Mouse (Mus musculus) liver (tissue): Measurements from ENCODE around the gene Rimbp2.

ENCODE experiments used
- DNase-seq: peaks from one replicate; pipeline ENCODE4 v3.0.0-alpha.2; 2020; ENCODE audit warnings: mixed read lengths

The Rimbp2 gene

DNA sequence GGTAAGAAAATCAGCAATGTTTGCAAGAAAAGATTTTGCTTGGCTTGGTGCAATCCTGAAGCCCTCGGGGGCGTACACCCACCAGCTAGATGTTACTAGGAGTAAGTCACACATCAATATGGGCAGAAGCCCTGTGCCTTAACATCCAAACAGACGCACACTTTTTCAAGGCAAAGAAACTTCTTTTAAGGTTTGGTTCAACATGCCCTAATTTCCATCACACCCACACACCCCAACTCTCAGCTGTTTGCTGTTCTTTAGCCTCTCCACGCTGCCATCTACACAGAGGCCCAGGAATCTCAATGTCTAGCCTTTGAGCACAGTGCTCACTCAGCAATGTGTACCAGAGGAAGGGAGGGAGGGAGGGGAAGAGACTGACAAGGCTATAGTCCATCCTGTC lies 28.2 kb downstream of the Rimbp2 start:
- DNase-seq: no peak

DNA sequence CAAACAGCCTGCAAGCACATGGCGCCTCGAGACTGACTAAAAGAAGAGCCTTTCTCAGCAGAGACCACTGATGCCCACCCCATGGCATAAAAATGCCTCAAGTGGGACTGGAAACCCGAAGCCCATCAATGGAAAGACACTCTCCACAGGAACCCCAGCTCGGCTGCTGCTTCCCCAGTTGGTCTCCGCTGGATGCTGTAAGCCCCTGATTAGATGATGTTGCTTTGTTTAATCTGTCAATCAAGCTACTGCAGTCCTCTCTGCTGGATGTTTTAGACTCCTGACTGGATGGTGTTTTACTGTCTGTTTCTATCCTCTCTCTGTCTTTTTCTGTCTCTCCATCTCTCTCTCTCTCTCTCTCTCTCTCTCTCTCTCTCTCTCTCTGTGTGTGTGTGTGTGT lies 33.2 kb downstream of the Rimbp2 start:
- DNase-seq: no peak

DNA sequence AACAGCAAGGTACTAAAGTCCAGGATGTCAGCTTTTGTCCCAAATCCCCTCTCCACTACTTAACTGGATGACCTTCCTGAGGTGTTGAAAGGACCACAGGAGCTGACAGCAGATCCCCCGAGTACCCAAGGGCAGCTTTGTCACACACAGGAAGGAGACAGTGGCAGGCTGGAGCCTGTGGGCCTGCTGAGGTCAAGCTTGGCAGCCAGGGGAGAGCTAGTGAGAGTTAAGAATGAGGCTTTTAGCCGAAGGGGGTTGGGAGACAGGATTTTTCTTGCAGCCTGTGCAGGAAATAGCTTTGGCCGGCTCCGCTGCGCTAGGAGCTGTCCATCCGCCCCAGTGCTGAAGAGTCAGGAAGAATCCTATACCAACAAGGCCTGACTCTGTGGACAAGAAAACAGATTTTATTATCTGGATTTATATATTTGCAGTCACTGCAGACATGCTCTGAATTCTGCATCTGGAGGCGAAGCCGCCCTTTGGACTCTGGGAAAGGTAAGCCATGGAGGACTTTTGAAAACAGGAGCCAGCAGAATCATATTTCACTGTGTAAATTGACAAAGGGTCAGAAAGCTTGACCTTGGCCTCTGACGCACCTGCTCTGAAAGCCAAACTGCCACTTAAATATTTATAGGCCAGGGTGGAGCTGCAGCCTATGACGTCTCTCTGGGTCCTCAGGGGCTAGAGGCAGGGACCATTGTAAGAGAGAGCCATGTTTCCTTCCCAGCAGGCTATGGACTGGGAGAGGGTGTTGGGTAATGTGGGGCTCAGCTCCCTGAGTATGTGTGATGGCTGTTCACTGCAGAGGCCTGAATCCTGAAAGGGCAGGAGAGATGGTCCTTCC lies 35.9 kb downstream of the Rimbp2 start:
- peak; percentile 63 for DNase-seq

DNA sequence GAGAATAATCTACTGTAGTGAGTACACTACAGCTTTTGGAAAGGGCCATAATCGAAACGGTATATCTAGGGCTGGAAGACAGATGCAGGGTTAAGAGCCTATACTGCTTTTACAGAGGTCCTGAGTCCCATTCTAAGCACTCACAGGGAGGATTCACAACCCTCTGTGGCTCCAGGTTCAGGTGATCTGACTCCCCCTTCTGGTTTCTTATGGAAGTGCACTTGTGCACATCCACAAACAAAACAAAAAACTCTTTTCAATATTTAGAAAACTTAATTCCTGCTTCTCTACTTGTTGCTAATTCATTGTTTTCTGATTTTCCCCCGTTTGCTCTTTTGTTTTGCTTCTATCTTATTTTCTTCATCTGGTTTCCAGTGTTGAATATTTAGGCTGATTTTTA lies 39.5 kb downstream of the Rimbp2 start:
- no peak for DNase-seq

DNA sequence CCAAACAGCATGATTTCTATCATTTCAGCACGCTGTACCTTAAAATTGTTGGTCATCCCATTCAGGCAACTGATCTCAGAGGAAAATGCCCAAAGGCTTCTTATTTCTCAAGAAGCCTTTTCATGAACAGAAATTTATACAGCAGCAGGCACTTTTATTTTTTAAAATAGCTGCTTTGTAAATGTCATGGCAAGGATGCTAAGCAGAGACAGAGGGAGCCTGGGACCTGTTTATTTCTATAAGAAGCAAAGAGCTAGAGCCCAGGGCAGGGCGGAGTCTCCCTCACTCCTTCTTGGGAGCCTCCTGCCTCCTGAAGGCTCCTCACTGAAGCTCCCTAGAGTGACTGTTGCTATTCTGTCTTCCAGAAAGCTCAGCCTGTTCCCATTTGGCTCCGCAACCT lies 40.9 kb downstream of the Rimbp2 start:
- DNase-seq: no peak

DNA sequence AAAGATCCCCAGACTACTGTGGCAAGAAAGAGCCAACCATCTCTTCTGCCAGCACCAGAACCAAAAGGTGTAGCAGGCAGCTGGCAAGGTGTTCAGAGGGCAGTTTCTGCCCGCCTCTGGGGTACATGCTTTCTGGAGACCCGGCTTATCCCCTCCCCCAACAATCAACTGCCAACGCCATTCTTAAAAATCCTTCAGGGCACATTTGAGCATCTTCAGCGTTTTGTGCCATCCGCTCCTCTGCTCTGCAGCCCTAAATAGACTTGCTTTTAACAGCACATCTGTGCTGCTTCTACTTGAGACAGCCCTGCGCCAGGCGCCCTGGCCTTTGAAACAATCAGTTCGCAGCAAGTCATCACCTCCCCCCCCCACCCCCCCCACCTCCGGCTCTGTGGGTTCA lies 41.7 kb downstream of the Rimbp2 start:
- DNase-seq: no peak

DNA sequence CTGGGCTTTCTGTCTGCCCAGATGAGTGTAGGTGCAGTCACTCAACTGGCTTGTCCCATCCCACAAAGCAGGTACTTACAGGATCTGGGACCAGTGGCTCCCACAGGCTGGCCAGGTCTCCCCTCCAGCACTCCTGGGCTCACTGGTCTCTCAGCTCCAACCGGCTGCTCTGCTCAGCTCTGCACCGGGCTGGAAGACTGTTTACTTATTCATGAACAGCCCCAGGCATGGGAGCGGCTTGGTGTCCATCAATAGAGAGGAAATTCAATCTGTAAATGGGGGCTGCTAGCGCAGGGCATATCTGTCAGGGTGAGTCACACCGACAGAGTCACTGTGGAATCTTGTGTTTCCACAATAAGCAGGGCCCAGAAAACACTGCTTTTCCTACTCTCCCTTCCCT lies 49.2 kb downstream of the Rimbp2 start:
- DNase-seq: no peak

DNA sequence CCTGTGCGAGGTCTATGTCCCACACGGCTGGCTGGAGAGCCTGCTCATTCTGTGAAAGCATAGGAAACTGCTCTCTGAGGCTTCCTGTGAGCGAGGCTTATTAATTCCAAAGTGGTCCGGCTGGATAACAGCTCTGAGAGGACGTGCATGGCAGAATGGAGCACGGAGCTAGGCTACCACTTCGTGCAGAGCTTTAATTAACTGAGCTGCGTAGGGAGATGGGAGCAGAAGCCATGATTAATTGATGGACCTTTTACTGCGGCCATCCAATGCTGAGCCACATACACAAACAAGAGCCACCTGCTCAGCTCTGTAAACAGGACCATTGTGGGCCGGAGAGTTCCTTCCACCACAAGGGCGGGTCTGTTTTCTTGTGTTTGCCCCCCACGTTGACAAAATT lies 50.2 kb downstream of the Rimbp2 start:
- no peak for DNase-seq

DNA sequence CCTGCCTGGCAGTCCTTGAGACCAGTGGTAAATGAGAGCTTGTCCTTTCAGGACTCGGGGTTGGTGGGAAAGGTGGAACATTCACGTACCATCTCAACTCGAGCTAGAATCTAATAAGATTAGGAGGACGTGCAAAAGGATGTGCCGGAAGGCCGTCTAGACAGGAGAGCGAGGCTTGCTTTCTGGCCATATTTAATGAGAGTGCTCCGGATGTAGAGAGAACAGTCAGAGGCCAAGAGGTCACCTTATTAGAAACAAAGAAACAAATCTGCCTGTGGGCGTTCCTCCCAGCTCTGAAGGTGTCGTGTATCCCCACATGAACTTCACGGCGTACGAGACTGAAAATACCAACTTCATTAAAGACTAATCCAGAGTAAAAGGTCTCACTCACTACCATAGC lies 53.3 kb downstream of the Rimbp2 start:
- no peak for DNase-seq

DNA sequence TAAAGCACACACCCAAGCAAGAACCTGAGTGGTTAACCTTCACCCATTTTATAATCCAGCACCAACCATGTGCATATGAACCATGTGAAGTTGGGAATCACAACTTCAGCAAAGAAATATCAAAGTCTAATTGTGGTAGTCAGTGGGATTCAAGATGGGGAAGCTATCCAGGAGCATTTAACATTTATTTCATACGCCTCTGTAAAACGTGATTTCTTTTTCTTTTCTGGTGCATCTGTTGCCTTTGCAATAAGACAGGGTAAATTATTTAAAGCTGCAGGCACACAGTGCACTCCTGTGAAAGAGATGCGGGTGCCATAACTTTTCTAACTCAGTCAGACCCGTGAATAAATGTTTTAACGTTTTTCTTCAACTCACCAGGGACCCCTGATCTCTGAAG lies 58.4 kb downstream of the Rimbp2 start:
- no peak for DNase-seq

DNA sequence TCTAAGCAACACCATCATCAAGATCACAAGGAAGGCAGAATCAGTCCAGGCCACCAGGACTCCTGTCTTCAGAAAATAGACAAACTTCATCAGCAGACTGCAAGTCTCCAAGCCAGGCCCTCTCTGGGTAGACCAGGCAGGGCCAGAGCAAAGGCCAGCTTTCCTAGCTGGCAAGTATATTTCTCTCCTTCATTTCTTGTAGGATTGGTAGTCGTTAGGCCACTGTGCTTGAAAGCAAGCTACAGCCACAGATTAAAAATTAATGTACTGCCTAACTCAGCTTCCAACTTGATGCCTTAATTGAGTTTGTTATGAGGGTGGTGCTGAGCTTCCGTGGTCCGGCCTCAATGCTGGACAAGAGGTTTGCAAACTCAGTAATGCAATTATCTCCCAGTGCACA lies 65.7 kb downstream of the Rimbp2 start:
- DNase-seq: no peak

DNA sequence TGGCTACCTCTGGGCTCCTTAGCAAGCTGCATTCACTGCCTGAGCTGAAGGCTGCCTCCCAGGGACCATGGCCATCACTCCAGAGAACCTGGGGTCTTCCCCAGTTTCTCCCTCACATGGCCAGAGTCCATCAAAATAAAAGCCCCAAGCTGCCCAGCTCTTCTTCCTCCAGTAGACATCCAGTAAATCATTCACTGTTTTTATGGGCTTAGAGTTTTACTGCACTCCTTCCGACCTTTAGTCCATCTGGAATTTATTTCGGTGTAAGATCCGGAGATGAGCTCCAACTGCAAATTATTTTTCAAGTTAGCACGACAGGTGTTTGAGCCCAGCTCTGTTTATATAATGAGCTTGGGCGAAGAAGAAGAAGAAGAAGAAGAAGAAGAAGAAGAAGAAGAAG lies 69.0 kb downstream of the Rimbp2 start:
- DNase-seq: no peak

DNA sequence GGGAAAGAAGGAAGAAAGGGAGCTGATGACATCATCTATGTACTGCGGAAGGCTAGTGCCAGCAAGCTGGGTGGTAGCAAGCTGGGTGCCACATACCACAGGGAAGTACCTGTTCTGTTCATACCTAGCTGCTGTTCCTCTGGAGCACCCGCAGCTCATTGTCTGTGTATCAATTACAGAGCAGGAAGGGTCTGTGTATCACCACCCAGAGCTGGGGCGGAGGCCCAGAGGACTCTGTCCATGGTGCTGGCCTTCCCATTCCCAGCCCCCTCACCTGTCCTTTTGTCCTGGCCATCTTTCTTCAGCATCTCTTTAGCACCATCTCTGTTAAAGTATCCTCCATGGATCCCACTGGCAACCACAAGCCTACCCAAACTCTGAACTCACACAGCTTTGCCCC lies 74.2 kb downstream of the Rimbp2 start:
- DNase-seq: peak; percentile 14

DNA sequence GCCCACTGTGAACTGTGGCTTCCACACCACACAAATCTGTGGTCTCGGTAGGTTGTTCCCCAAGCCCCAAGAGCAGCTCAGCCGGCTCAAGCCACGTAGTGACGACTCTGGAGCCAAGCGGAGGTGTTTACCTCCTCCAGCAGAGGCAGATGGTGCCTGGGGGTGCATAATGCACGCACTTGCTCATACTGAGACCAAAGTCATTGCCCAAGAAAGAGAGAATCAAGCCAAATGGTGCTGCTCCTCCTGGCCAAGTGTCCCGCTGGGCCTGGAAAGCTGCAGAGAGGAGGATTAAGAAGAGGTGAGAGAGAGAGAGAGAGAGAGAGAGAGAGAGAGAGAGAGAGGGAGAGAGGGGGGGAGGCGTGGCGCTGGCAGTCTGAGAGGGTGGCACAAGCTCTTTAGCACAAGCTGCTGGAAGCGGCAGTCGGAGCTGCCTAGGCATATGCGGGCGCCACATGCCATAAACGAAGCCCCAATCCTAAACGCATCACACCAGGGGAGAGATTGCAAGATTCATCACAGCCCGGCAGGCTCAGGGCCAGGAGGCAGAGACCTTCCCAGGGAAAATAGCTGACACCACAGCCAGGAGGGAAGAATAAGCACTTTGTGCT lies 75.8 kb downstream of the Rimbp2 start:
- DNase-seq: no peak

DNA sequence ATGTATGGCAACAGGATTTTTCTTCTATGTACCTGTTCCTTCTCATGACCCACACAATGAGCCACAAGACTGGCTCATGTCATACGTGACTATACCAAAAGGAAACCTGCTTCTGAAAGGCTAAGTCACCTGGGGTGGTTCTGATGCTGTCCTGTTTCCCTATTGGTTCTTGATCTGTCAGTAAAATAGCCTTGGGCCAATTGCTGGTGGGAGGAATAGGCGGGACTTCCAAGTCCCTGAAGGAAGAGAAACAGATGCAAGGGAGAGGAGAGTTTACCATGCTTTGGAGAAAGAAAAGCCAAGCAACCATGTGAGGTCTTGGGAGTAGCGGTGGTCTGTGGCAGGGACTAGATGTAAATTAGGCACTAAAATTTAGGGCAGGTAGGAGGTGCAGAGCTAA lies 81.6 kb downstream of the Rimbp2 start:
- DNase-seq: no peak

DNA sequence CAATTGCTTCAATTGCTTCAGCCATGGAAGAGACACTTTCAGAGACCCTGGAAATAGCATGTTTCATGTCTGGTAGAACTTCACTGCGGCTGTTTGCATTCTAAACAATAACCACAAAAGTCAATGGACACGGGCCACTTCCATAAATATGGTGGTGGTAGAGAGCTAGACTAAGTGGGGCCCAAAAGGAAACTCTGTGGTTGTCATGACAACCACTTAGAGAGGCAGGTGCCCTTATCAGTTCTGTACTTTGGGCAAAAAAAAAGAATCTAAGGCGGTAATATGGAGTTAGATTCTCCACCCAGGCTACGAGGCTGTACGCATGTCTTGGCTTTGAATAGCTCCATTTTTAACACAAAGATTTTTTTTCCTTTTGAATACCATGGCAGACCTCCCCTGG lies 86.5 kb downstream of the Rimbp2 start:
- no peak for DNase-seq

DNA sequence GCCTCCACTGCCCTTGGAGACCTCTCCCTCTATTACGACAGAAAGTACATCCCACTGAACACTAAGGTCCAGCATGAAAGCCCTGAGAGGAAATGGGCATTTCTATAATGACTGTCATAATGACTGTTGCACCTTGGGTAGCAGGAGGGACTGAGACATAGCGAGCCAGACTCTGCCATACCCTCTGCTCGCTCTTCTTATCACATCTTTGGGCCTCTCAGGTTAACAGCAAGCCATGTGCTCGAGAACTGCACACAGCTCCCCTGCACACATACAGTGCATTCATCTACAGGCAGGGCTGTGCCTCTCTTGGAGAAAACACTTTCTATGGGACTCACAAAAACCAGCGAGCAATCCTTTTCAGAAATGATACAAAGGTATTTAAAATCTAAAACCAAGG lies 87.0 kb downstream of the Rimbp2 start:
- DNase-seq: no peak

DNA sequence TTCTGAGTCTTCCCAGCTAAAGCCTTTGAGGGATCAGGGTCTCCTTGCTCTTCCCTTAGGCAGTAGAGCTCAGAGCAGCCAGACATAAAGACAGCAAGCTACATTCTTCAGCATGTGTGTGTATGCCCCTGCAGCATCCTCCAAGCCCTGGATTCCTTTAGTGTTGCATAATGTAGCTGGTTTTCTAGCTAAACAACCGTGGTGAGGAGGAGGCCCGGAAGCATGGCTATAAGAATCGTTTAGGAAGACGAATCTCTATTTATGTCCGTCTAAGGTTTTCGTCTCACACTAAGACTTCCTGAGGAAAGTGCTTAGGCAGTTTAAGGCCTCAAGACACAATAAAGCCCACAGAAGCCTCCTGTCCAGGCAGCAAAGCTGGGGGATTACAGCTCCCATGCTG lies 89.8 kb downstream of the Rimbp2 start:
- no peak for DNase-seq

DNA sequence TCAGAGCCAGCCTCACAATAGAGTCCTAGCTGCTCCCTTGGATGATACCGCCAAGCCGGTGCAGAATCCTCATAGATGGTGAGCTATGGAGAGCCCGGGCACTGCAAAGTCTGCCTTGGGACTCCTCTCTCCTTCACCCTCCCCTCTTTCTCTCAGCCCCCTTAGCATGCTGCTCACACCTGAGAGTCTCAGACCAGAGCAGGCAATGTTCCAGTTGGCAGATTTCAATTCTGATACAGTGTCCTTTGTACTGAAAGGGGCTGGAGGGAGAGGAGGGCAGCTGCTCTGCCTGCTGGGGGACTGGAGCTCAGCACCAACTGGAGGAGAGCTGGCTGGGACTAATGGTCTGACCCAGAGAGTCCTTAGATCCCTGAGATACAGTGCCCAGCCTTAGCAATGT lies 92.4 kb downstream of the Rimbp2 start:
- DNase-seq: no peak

DNA sequence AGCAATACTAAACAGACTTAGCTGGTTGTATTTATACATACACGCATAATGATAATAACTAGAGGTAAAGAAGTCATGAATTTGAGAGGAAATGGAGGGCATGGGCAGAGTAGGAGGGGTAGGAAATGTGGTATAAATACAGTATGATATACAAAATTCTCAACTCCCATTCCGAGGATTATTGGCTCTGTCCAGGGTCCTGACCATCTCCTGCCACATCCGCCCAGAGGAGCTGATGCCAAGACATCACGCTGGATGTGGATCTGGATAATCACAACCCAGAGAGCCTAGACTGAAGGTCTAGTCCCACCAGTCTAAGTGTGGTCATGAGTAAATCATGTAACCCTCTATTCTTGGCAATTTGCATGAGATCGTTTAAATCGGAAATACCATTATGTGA lies 100.5 kb downstream of the Rimbp2 start:
- DNase-seq: peak; percentile 16

DNA sequence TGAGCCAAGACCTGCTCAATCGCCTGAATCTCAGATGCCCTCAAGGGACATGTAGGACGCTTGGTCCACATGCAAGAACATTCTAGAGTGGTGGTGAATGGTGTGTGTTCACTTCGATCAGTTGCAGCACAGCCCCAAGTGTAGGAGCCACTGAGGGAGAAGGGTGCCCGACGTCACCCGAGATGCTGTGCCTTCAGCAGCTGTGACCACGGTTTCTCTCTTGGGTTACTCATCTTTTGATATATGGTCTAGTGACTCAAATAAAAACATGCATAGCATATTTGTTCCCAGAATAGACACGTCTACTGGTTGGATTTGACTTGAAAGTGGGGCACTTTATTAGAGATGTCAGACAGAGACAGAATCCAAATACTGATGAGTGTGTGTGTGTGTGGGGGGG lies 105.5 kb downstream of the Rimbp2 start:
- DNase-seq: no peak

DNA sequence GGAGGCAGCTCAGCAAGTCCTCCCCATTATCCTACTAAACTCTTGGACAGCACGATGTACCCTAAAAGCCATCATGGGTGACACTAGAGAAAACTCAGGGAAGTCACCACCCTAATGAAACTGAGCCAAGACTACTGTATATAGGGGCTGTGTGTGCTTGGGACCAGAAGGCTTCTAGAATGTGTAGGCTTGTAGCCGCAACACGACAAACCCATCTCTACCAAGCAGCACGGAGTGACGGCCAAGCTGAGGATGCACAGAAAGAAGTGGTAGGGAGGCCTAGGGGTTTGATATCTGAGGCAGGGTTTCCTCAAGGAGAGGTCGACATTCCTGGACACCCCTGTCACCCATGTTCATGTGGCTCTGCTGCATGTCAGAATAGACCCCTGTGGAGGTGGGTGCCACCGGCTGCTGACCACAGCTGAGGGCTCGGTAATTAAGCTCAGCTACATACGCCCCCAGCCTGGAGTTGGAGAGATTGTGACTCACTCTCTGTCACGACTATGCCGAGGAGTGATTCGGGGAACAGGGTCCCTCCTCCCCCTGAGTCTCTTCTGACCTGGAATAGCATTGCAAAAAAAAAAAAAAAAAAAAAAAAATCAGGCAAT lies 106.7 kb downstream of the Rimbp2 start:
- no peak for DNase-seq

DNA sequence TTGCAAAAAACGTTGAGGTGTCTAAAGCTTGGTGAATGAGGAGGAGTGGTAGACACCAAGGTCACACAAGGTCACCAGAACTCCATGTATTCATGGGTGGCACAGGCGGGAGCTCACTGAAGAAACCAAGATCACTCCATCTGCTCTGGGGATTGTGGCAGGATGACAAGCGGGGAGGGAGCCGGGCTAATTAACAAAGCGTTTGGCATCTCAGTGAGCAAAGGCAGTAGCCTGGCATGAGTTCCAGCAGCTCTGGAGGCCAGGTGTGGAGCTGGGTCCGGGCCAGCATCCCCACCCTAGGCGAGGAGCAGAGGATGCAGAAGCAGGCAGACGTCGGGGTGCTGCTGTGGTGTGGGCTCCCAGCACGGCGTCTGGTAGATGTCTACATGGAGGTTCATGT lies 108.3 kb downstream of the Rimbp2 start:
- no peak for DNase-seq

DNA sequence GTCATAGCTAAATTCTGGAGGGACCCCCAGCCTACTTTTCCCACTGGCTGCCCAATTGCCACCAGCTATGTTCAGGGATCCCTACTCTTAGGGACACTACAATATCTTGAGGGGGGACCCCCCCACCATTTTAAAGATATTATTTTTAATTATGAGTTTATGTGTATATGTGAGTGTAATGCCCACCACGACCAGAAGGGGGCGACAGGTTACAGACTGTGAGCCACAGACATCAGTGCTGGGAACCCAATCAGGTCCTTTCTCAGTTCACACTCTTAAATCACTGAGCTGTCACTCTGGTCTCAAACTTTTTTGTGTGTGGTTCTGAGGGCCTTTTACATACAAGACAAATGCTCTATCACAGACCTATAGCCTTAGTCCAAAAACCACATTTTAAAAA lies 109.3 kb downstream of the Rimbp2 start:
- no peak for DNase-seq

DNA sequence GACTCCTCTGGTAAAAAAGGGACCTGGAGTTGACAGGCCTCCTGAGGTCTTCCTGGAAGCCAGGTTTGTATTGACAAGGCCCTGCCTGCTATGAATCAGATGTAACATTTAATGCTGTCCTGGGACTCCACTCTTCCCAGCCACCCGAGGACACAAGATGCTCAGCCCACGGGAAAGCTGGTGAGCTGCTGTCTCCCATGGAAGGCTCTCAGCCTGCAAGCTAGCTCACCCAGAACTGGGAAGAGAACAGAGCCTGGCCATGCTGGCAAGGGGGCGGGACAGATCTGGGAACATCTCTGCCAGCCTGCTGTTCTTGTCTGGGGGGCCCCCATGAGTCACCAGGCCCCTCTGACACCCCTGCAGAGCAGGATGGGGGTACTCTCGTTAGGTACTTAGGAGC lies 111.7 kb downstream of the Rimbp2 start:
- DNase-seq: no peak
